Mouse (Mus musculus) forebrain, embryonic 15.5 days (tissue): ENCODE measurements around the gene Zkscan17. TPM values are rescaled to one million over a fixed set of nuclear protein-coding genes. Genes with fewer than 3 reads are reported as not detected.

Experiments
- ATAC-seq: fragments of 200-750 bp; cut with Nextera tagmentation; replicated peaks from 2 replicates; pipeline ENCODE4 v1.8.0; 2017; ENCODE audit warnings: mild to moderate bottlenecking, moderate TSS enrichment, moderate library complexity
- H3K27ac ChIP-seq: fragments of 300-500 bp; sonication (generic); replicated peaks from 2 replicates; pipeline ENCODE4 v1.5.1; 2015; ENCODE audit warnings: mild to moderate bottlenecking, inconsistent platforms
- H3K27me3 ChIP-seq: fragments of 300-500 bp; sonication (generic); 2 replicates; pipeline ENCODE4 v1.6.1; 2015; ENCODE audit warnings: inconsistent platforms
- H3K36me3 ChIP-seq: fragments of 300-500 bp; sonication (generic); 2 replicates; pipeline ENCODE4 v1.6.1; 2015; ENCODE audit warnings: mild to moderate bottlenecking, inconsistent platforms
- H3K4me1 ChIP-seq: fragments of 300-500 bp; sonication (generic); 2 replicates; pipeline ENCODE4 v1.6.1; 2015; ENCODE audit warnings: inconsistent platforms
- H3K4me2 ChIP-seq: fragments of 300-500 bp; sonication (generic); replicated peaks from 2 replicates; pipeline ENCODE4 v1.6.1; 2015; ENCODE audit warnings: mild to moderate bottlenecking, inconsistent platforms
- H3K4me3 ChIP-seq: fragments of 300-500 bp; sonication (generic); 2 replicates; pipeline ENCODE4 v1.5.1; 2015; ENCODE audit warnings: mild to moderate bottlenecking, inconsistent platforms
- H3K9ac ChIP-seq: fragments of 300-500 bp; sonication (generic); replicated peaks from 2 replicates; pipeline ENCODE4 v1.6.1; 2015; ENCODE audit warnings: mild to moderate bottlenecking, inconsistent platforms
- H3K9me3 ChIP-seq: fragments of 300-500 bp; sonication (generic); 2 replicates; pipeline ENCODE4 v1.6.1; 2016; ENCODE audit warnings: inconsistent platforms
- WGBS: fragments of 180-500 bp; shearing (Covaris S2); methylation state at CpG from one replicate; pipeline ENCODE4 v1.1.7; 2015; ENCODE audit warnings: mixed read lengths; 5-methylcytosine and 5-hydroxymethylcytosine counted together
- polyA plus RNA-seq: library from polyadenylated mRNA; unstranded; fragments of >200 nt; fragmentation: Nextera tagmentation; extraction: Ambion mirVana; gene quantifications from 2 replicates; pipeline ENCODE4 v1.2.1, GENCODE M21; 2015

Zkscan17 gene
- polyA plus RNA-seq, 1 experiment from 2014 or later: 17.2 TPM

DNA sequence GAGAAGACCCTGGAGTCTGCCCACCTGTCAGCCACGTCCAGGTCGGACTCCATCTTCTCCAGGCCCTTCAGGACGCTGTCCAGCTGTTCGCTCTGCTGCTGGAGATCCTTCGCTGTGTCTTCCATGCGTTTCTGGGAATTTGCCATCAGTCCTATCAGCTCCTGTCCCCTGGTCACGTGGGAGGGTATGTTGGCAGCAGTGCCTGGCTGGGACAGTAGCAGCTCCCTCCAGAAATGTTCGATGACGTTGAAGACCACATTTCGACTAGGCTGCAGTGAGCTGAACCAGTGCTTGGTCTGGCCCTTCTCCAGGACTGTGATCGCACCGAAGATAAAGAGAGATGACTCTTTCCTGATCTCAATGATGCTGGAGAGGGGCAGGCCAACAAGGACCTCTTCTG, 88.6 kb downstream of the Zkscan17 start:
- no peaks in the 10 kb centered on the region for H3K9me3 ChIP-seq
- no peak overlapping the region for H3K27ac ChIP-seq
- H3K9ac ChIP-seq: no peak overlapping the region
- H3K4me3 ChIP-seq: no peak overlapping the region
- no peak for ATAC-seq
- H3K27me3 ChIP-seq: no peaks in the 10 kb centered on the region
- H3K36me3 ChIP-seq: peaks cover 34% of the 10 kb centered on the region
- H3K4me1 ChIP-seq: no peaks in the 10 kb centered on the region
- 98% methylated on average over 12 of the region's 12 CpGs for WGBS
- no peak overlapping the region for H3K4me2 ChIP-seq

Other genes starting within 250 kb of the Zkscan17 start
- gene Wnt3a, start 236.0 kb downstream of the Zkscan17 start, polyA plus RNA-seq: 1.2 and 2.2 TPM in 2 replicates
- gene Wnt9a, start 219.8 kb downstream of the Zkscan17 start, polyA plus RNA-seq: 1.9 and 2.9 TPM in 2 replicates
- gene Prss38, start 151.1 kb downstream of the Zkscan17 start, polyA plus RNA-seq: not detected in 2 replicates
- 13.9 TPM in 2 replicates for gene Jmjd4, start 76.7 kb downstream of the Zkscan17 start, polyA plus RNA-seq
- gene Snap47, start 75.6 kb downstream of the Zkscan17 start, polyA plus RNA-seq: 354 and 388 TPM in 2 replicates
- 14.8 and 15.9 TPM in 2 replicates for gene Zfp867, start 54.3 kb downstream of the Zkscan17 start, polyA plus RNA-seq
- gene Nlrp3, start 14.8 kb upstream of the Zkscan17 start, polyA plus RNA-seq: 0.15 and 0.29 TPM in 2 replicates
- gene Olfr222, start 49.5 kb upstream of the Zkscan17 start, polyA plus RNA-seq: not detected in 2 replicates
- not detected in 2 replicates for gene Olfr223, start 66.5 kb upstream of the Zkscan17 start, polyA plus RNA-seq
- gene Mprip, start 134.6 kb upstream of the Zkscan17 start, polyA plus RNA-seq: 77.4 and 92.9 TPM in 2 replicates